Mouse (Mus musculus) liver, embryonic 14.5 days (tissue): ENCODE results near the gene Ubr2.

Source experiments
- CTCF ChIP-seq: IDR thresholded peaks from 2 replicates; pipeline ENCODE4 v1.5.1; 2016; ENCODE audit warnings: antibody characterized with exemption, low read depth, control low read depth
- EP300 ChIP-seq: IDR thresholded peaks from 2 replicates; pipeline ENCODE4 v1.6.1; 2016; ENCODE audit warnings: antibody characterized with exemption, low read depth

DNA sequence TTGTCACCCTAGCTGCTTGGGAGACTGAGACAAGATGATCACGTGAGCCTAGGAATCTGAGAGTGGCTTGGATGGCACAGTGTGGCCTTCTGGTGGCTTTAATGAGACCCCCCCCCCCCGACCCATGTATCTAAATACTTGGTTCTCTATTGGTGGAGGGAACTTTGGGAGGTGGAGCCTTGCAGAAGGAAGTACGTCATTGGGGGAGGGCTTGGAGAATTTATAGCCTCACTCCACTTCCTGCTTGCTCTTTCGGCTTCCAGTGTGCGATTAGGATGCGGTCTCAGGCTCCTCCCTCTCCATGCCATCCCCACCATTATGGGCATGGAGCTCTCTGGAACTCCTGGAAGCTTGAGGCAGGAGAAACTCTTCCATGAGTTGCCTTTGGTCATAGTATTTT lies 46.1 kb upstream of the Ubr2 start:
- no peak for TF ChIP-seq CTCF
- TF ChIP-seq EP300, result no peak
